Mouse (Mus musculus): ENCODE results near the gene Btbd16. TPM values are rescaled to one million over a fixed set of nuclear protein-coding genes. Genes with fewer than 3 reads are reported as not detected.
A peak's percentile ranks its signal among the peaks of the same experiment; 100 is the strongest.

Btbd16 gene
- polyA plus RNA-seq, 1 experiment from 2014 or later, result 0.52 TPM

GRCm38 (mm10) chr7:130860721-130861142, 86.9 kb downstream of the Btbd16 start:
- H3K9ac ChIP-seq (replicated peaks), result no peak overlapping the region
- H3K9me3 ChIP-seq (ENCODE audit: low read length), result no peaks in the 10 kb centered on the region
- TF ChIP-seq CTCF (IDR thresholded peaks at IDR 0.05; ENCODE audit: low read depth) (no peak), EP300 (IDR thresholded peaks at IDR 0.05; ENCODE audit: low read depth) (no peak)
- H3K36me3 ChIP-seq (replicated peaks; ENCODE audit: insufficient read depth, low read length), result no peaks in the 10 kb centered on the region
- no peak overlapping the region for H3K4me3 ChIP-seq (ENCODE audit: low read depth, low read length)
- H3K4me1 ChIP-seq (ENCODE audit: insufficient read depth), result no peaks in the 10 kb centered on the region
- H3K4me2 ChIP-seq (ENCODE audit: low read depth, low read length), result no peak overlapping the region
- WGBS (ENCODE audit: insufficient replicate concordance), result 68% methylated on average over 11 of the region's 11 CpGs
- no peaks in the 10 kb centered on the region for H3K27me3 ChIP-seq (ENCODE audit: insufficient read depth, low read length)
- no peak for ATAC-seq
- H3K27ac ChIP-seq (ENCODE audit: low read depth), result no peak overlapping the region
- DNase-seq, result no peak

GRCm38 (mm10) chr7:130862501-130862900, 88.6 kb downstream of the Btbd16 start:
- Histone ChIP-seq H3K4me1 (ENCODE audit: insufficient read depth) (no peaks in the 10 kb centered on the region), H3K27me3 (ENCODE audit: insufficient read depth, low read length) (no peaks in the 10 kb centered on the region), H3K4me3 (ENCODE audit: low read depth, low read length) (no peak overlapping the region), H3K27ac (ENCODE audit: low read depth) (no peak overlapping the region), H3K9ac (replicated peaks) (no peak overlapping the region), H3K9me3 (ENCODE audit: low read length) (no peaks in the 10 kb centered on the region), H3K36me3 (replicated peaks; ENCODE audit: insufficient read depth, low read length) (no peaks in the 10 kb centered on the region), H3K4me2 (ENCODE audit: low read depth, low read length) (no peak overlapping the region)
- 70% methylated on average over 1 of the region's 1 CpGs for WGBS (ENCODE audit: insufficient replicate concordance)
- no peak for TF ChIP-seq CTCF (IDR thresholded peaks at IDR 0.05; ENCODE audit: low read depth)
- TF ChIP-seq EP300 (IDR thresholded peaks at IDR 0.05; ENCODE audit: low read depth), result no peak
- ATAC-seq, result no peak
- no peak for DNase-seq

- Histone ChIP-seq H3K4me1 (ENCODE audit: insufficient read depth) (no peaks in the 10 kb centered on the region), H3K9me3 (ENCODE audit: low read length) (no peaks in the 10 kb centered on the region), H3K4me2 (ENCODE audit: low read depth, low read length) (no peak overlapping the region), H3K9ac (replicated peaks) (no peak overlapping the region), H3K36me3 (replicated peaks; ENCODE audit: insufficient read depth, low read length) (no peaks in the 10 kb centered on the region), H3K27me3 (ENCODE audit: insufficient read depth, low read length) (no peaks in the 10 kb centered on the region), H3K4me3 (ENCODE audit: low read depth, low read length) (no peak overlapping the region), H3K27ac (ENCODE audit: low read depth) (no peak overlapping the region)
- TF ChIP-seq EP300 (IDR thresholded peaks at IDR 0.05; ENCODE audit: low read depth) (no peak), CTCF (IDR thresholded peaks at IDR 0.05; ENCODE audit: low read depth) (no peak)
- 70% methylated on average over 7 of the region's 7 CpGs for WGBS (ENCODE audit: insufficient replicate concordance)
- DNase-seq, result no peak
- ATAC-seq, result no peak
Measured at GRCm38 (mm10) chr7:130864711-130865110, 90.8 kb downstream of the Btbd16 start.

DNA sequence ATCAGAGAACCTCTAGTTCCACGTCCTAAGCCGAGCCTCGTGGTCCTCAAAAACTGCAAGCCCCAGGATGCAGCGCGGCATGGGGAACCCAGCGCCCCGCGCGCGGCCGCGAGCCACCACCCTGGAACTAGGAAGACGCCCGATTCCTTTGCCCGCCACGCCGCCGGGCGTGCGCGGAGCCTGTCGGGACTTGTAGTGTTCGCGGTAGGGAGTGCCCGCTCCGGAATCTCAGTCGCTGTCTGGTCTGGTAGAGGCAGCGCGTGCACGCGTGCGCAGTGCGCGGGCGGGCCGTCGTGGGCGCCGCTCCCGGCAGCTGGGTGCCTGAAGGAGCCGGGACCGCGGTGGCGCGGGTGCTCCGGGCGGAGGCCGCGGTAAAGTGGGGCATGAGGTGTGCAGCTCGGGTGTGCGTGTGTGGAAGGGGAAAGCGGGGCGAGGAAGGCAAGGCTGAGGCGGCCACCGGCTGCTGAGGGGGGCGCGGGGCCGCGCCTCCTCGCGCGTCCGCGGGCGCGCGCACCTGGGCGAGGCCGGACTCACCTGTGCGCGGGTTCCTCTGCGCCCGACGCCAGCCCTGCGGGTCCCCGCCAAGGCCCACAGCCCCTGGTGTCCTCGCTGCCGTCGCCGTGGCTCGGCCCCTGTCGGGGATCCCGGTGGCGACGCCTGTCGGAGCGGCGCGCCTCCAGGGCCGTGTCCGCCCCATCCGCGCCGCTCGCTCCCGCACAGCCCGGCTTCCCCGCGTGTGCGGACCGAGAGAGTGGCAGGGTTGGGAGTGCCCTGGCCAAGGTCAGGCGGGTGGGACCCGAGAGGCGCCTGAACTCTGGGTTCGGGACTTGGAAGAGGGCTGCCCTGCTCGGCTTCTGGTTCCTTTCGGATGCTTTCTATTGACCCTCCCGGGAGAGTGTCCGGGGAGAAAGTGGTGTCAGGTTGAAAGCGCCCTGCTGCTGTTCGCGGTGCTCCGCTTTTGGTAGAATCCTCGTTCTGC, 92.0 kb downstream of the Btbd16 start, which contains the start of gene Plekha1:
TSS of gene Plekha1 (plus strand) at position 144 of the 979 bp plus-strand sequence.
- H3K27me3 ChIP-seq (ENCODE audit: insufficient read depth, low read length), result no peaks in the 10 kb centered on the region
- peak within 1 kb of the TSS; percentile 77 for H3K4me2 ChIP-seq (ENCODE audit: low read depth, low read length)
- no peaks in the 10 kb centered on the region for H3K36me3 ChIP-seq (replicated peaks; ENCODE audit: insufficient read depth, low read length)
- no peak for TF ChIP-seq CTCF (IDR thresholded peaks at IDR 0.05; ENCODE audit: low read depth)
- no peak; the same call in 1 of the 2 replicates for TF ChIP-seq EP300 (IDR thresholded peaks at IDR 0.05; ENCODE audit: low read depth)
- peak within 1 kb of the TSS; percentile 77 for H3K4me3 ChIP-seq (ENCODE audit: low read depth, low read length)
- peak within 1 kb of the TSS; percentile 83 for H3K9ac ChIP-seq (replicated peaks)
- WGBS (ENCODE audit: insufficient replicate concordance), result under 1% methylated on average over 74 of the region's 114 CpGs
- ATAC-seq (peak; percentile 98), DNase-seq (peak; percentile 94)
- H3K4me1 ChIP-seq (ENCODE audit: insufficient read depth), result peaks cover 4% of the 10 kb centered on the region; the same call in 1 of the 2 replicates
- H3K9me3 ChIP-seq (ENCODE audit: low read length), result no peaks in the 10 kb centered on the region
- peak within 1 kb of the TSS; percentile 83 for H3K27ac ChIP-seq (ENCODE audit: low read depth)

GRCm38 (mm10) chr7:130866640-130867039, 92.8 kb downstream of the Btbd16 start:
- TF ChIP-seq EP300 (IDR thresholded peaks at IDR 0.05; ENCODE audit: low read depth), result no peak
- no peak for TF ChIP-seq CTCF (IDR thresholded peaks at IDR 0.05; ENCODE audit: low read depth)
- no peak for DNase-seq
- WGBS (ENCODE audit: insufficient replicate concordance), result 8% methylated on average over 13 of the region's 13 CpGs

DNA sequence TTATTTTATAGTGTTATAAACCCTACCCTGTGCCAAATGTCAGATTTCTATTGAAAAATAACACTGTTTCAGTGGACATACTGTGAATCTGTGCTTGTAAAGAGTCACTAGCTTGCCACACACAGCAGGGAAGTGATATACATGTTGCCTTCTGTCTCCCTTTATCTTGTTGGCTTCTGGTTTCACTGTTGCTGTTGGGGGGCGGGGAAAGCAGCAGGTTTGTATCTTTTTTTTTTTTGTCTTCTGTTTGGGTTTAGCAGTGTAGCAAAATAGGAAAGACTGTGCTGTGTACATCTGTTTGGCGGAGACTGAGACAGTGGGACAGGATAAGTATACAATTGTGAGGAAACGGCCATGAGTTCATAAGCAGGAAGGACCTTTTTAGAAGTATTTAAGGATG, 93.4 kb downstream of the Btbd16 start:
- no peaks in the 10 kb centered on the region for H3K36me3 ChIP-seq (replicated peaks; ENCODE audit: insufficient read depth, low read length)
- H3K27me3 ChIP-seq (ENCODE audit: insufficient read depth, low read length), result no peaks in the 10 kb centered on the region
- 0 out of 2 replicates have a peak overlapping the region, but pooled peaks have one; percentile 11 for H3K27ac ChIP-seq (ENCODE audit: low read depth)
- TF ChIP-seq CTCF (IDR thresholded peaks at IDR 0.05; ENCODE audit: low read depth) (no peak), EP300 (IDR thresholded peaks at IDR 0.05; ENCODE audit: low read depth) (no peak)
- H3K9ac ChIP-seq (replicated peaks), result no peak overlapping the region
- H3K4me1 ChIP-seq (ENCODE audit: insufficient read depth), result peaks cover 8% of the 10 kb centered on the region
- 47% methylated on average over 3 of the region's 3 CpGs for WGBS (ENCODE audit: insufficient replicate concordance)
- H3K4me2 ChIP-seq (ENCODE audit: low read depth, low read length), result peak overlapping the region; percentile 77
- no peaks in the 10 kb centered on the region for H3K9me3 ChIP-seq (ENCODE audit: low read length)
- ATAC-seq (no peak), DNase-seq (peak; percentile 20)
- H3K4me3 ChIP-seq (ENCODE audit: low read depth, low read length), result peak overlapping the region; percentile 77

More at GRCm38 (mm10) chr7:130866640-130867039, 92.8 kb downstream of the Btbd16 start:
- H3K9ac ChIP-seq (replicated peaks), result peak overlapping the region; percentile 83
- peaks cover 8% of the 10 kb centered on the region for H3K4me1 ChIP-seq (ENCODE audit: insufficient read depth)
- H3K27ac ChIP-seq (ENCODE audit: low read depth), result peak overlapping the region; percentile 83
- peak overlapping the region; percentile 77 for H3K4me3 ChIP-seq (ENCODE audit: low read depth, low read length)
- peak overlapping the region; percentile 77 for H3K4me2 ChIP-seq (ENCODE audit: low read depth, low read length)
- no peaks in the 10 kb centered on the region for H3K9me3 ChIP-seq (ENCODE audit: low read length)
- ATAC-seq, result no peak
- H3K36me3 ChIP-seq (replicated peaks; ENCODE audit: insufficient read depth, low read length), result no peaks in the 10 kb centered on the region
- no peaks in the 10 kb centered on the region for H3K27me3 ChIP-seq (ENCODE audit: insufficient read depth, low read length)

Other genes starting within 250 kb of the Btbd16 start
- 67.8 and 72.6 TPM in 2 replicates for gene Nsmce4a, start 201.0 kb upstream of the Btbd16 start, polyA plus RNA-seq (2015; fragmentation: Nextera tagmentation; extraction: Ambion mirVana)
- gene Tacc2, start 196.6 kb upstream of the Btbd16 start, polyA plus RNA-seq (2015; fragmentation: Nextera tagmentation; extraction: Ambion mirVana), result 3.5 and 3.8 TPM in 2 replicates
- gene Plekha1, start 91.7 kb downstream of the Btbd16 start, polyA plus RNA-seq (2015; fragmentation: Nextera tagmentation; extraction: Ambion mirVana), result 12.8 and 15.8 TPM in 2 replicates
- 0.61 and 0.83 TPM in 2 replicates for gene Htra1, start 162.0 kb downstream of the Btbd16 start, polyA plus RNA-seq (2015; fragmentation: Nextera tagmentation; extraction: Ambion mirVana)

Measured in liver, postnatal 0 days (tissue).